Mouse (Mus musculus) layer of hippocampus, adult 9-11 months (tissue): ENCODE results near the gene Cwc25.

ENCODE experiments used
- DNase-seq: peaks from one replicate; pipeline ENCODE4 v3.0.0; 2022

The Cwc25 gene

DNA sequence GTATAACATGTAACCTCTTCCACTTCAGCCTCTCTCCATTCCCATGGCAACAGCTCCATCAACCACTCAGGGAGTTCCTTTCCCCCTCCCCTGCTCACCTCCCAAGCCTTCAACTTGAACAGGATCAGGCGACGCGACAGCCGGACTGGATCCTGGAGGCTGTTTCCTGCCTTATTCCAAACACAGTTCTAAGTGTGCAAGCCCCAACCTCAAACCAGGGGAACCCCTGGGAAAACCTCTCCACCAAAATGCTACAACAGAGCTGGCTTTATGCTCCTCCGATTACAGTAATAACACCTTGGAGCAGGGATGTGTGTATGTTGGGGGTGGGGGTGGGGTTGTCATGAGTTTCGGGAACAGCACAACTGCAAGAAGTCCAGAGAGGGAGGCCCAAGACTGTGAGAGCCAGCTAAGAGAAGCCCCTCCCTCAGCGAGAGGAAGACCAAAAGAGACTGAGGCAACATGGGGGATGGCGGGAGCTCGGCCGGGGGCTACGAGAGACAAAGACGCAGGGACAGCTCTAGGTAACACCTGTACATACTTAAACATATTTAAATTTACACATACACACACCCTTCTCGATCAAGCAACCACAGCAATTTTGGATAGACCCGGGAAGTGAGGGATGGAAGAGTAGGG, 68.3 kb downstream of the Cwc25 start:
- DNase-seq, result no peak

DNA sequence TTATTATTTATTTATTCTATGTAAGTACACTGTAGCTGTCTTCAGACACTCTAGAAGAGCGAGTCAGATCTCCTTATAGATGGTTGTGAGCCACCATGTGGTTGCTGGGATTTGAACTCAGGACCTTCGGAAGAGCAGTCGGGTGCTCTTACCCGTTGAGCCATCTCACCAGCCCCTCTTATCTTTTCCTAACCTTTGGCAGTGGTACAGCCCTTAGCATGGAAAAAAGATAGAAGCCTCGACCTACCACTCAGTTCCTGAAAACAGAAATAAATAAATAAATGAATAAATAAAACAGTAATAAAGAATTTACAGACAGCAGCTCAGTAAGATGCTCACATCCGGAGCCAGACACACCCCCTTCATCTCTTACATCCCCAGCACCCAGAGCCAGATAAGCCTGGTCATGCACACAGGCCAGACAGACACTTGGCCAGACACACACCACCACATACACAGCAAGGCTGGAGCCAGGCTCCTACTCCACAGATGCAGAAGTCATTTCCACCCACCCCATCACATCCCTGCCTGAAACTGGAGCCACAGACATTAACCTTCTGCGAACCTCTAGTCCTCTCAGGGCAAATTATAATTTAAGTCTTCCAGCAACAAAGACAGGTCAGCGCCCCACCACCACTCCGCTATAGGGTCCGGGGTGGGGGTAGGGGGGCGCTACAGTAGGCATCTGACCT, 69.0 kb downstream of the Cwc25 start:
- no peak for DNase-seq

DNA sequence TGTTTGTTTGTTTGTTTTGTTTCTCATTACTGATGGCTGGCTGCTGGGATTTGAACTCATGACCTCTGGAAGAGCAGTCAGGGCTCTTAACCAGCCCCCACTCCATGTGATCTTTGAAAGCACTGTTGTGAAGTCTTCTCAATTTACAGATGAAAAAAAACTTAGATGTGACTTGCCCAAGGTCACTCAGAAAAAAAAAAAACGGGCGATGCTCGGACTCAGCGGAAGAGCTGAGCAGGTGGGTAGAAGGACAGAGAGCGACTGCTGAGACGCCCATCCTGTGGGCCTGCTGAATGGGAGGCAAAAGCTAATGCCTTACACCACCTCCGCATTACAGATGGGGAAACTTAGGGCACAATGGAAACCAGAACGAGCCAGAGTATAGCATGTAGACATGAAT, 69.7 kb downstream of the Cwc25 start:
- no peak for DNase-seq

DNA sequence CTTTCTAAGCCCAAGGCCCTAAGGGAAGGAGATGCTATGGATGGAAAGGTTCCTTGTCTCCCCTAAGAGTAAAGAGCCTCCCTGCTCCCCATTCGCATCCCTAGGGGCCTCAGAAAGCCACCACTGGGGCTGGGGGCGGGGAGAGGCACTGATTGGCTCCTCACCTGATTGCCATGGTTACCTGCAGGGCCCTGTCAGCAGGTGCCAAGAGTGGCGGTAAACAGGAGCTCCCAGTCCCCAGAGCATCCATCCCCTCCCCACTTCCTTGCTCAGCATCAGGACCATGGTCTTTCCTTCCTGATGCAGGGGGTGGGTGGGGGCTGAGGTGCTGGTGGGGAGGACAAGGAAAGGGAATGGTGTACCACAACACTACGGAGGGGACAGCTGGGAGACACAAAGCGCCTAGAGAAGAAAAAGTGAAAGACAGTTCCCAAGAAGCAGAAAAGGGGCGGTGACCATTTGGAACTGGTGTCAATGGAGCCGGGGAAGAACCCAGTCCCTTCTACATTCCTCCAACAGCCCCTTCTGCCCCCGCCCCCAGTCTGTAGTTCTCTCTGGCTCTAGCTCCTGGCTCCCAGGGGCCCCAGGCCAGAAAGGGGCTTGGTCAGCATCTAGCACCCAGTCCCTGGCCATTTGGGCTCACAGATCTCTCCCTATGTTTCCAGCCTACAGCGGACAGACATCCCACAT, 70.5 kb downstream of the Cwc25 start:
- no peak for DNase-seq
